ENCODE assay signal across 10 mouse cellular contexts in the genomic region with DNA sequence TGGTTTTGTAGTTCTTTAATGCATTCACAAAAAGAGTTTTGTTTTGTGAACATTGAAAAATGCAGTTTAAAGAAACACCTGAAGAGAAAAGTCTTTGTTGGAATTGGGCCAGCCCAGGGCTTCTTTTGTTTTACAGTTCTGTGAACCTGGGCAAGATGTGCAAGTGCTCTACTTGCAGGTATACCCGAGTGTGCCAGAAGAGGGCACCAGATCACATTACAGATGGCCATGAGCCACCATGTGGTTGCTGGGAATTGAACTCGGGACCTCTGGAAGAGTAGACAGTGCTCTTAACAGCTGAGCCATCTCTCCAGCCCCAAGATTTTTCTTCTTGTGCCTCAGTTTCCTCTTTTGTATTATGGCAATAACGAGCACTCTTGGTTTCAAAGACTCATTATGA. TPM values are rescaled to one million over a fixed set of nuclear protein-coding genes. Genes with fewer than 3 reads are reported as not detected.
DNase-seq lines count a peak whose midpoint lies in the region; ATAC-seq and TF ChIP-seq lines count a peak whose summit lies in the region.
"Had no signal": no experiment of that assay in that cellular context is flagged by ENCODE, and none has a peak within 500 bp of the region (broad histone marks: within the 10 kb centered on the region; RNA-seq: fewer than 3 reads in every experiment).

No protein-coding gene starts in this region.

- DNase-seq in hindbrain, postnatal 0 days (ENCODE audit: low spot score): peak; percentile 36
- peak; percentile 79 for DNase-seq in CD4-positive helper T cell, adult 2 months (ENCODE audit: low read depth, low spot score)
- DNase-seq in MEL-GATA-1-ER (ENCODE audit: extremely low read depth, low read depth): peak; percentile 22
- DNase-seq in kidney, postnatal 25 days: peak; percentile 78 to 86
- peak; percentile 38 for DNase-seq in spleen, adult 12 weeks (ENCODE audit: low spot score)
- DNase-seq in left cerebral cortex, adult 9 months (ENCODE audit: low spot score in 2 of 2): no peak
- DNase-seq in urinary bladder, postnatal 25 days (ENCODE audit: low spot score): no peak

- H3K4me3 ChIP-seq in hindbrain, postnatal 0 days (ENCODE audit: low read length): no peak overlapping the region
- H3K4me3 ChIP-seq in hindbrain, embryonic 13.5 days: no peak overlapping the region
- H3K4me3 ChIP-seq: liver, embryonic 15.5 days; stomach, embryonic 15.5 days had no signal

- 54% methylated on average over 3 of the region's 3 CpGs for WGBS in hindbrain, postnatal 0 days
- WGBS in hindbrain, embryonic 13.5 days: 58% methylated on average over 3 of the region's 3 CpGs

- H3K4me1 ChIP-seq in hindbrain, postnatal 0 days (ENCODE audit: insufficient read depth, low read length): 0 out of 2 replicates have a peak, but pooled peaks cover under 1% of the 10 kb centered on the region
- peaks cover 4% of the 10 kb centered on the region for H3K4me1 ChIP-seq in hindbrain, embryonic 13.5 days (replicated peaks)
- H3K4me1 ChIP-seq: stomach, embryonic 15.5 days had no signal

- no peak overlapping the region for H3K27ac ChIP-seq in hindbrain, postnatal 0 days
- H3K27ac ChIP-seq in hindbrain, embryonic 13.5 days: no peak overlapping the region
- H3K27ac ChIP-seq: liver, embryonic 15.5 days; stomach, embryonic 15.5 days had no signal

- no peak overlapping the region for H3K4me2 ChIP-seq in hindbrain, postnatal 0 days (ENCODE audit: low read depth, low read length)
- H3K4me2 ChIP-seq in hindbrain, embryonic 13.5 days: no peak overlapping the region
- H3K4me2 ChIP-seq: liver, embryonic 15.5 days; stomach, embryonic 15.5 days had no signal

- no peak for ATAC-seq in hindbrain, postnatal 0 days
- ATAC-seq in hindbrain, embryonic 13.5 days (ENCODE audit: low FRiP score): no peak

- TF ChIP-seq CTCF in hindbrain, postnatal 0 days (IDR thresholded peaks at IDR 0.05; ENCODE audit: low read depth): peak; percentile 54

- no peaks in the 10 kb centered on the region for H3K27me3 ChIP-seq in hindbrain, postnatal 0 days (ENCODE audit: insufficient read depth, low read length)
- no peaks in the 10 kb centered on the region for H3K27me3 ChIP-seq in hindbrain, embryonic 13.5 days
- H3K27me3 ChIP-seq: liver, embryonic 15.5 days; stomach, embryonic 15.5 days had no signal

- H3K9me3 ChIP-seq in hindbrain, postnatal 0 days (ENCODE audit: low read length): no peaks in the 10 kb centered on the region
- H3K9me3 ChIP-seq in hindbrain, embryonic 13.5 days: no peaks in the 10 kb centered on the region
- H3K9me3 ChIP-seq: liver, embryonic 15.5 days; stomach, embryonic 15.5 days had no signal

- H3K9ac ChIP-seq in hindbrain, postnatal 0 days (replicated peaks; ENCODE audit: low read length): no peak overlapping the region
- no peak overlapping the region for H3K9ac ChIP-seq in hindbrain, embryonic 13.5 days
- H3K9ac ChIP-seq: liver, embryonic 15.5 days; stomach, embryonic 15.5 days had no signal

- peaks cover 17% of the 10 kb centered on the region; the same call in 1 of the 2 replicates for H3K36me3 ChIP-seq in hindbrain, postnatal 0 days (ENCODE audit: insufficient read depth, low read length)
- peaks cover 68% of the 10 kb centered on the region for H3K36me3 ChIP-seq in hindbrain, embryonic 13.5 days

RNA-seq across cellular contexts. Expression of gene Kat8, which starts 5.9 kb away (rescaled TPM):
- 24.9 and 33.5 TPM in 2 replicates for total RNA-seq in hindbrain, postnatal 0 days (2014; rRNA removed)
- polyA plus RNA-seq in hindbrain, postnatal 0 days (2015; fragmentation: Nextera tagmentation; extraction: Ambion mirVana): 30.1 and 33.9 TPM in 2 replicates
- polyA plus RNA-seq in hindbrain, embryonic 13.5 days (2015; fragmentation: Nextera tagmentation; extraction: Ambion mirVana): 47.1 and 50.9 TPM in 2 replicates

RNA-seq across cellular contexts. Expression of gene Prss8, which starts 11.7 kb away (rescaled TPM):
- total RNA-seq in hindbrain, postnatal 0 days (2014; rRNA removed): 0.26 and 0.32 TPM in 2 replicates
- 0.35 and 0.44 TPM in 2 replicates for polyA plus RNA-seq in hindbrain, postnatal 0 days (2015; fragmentation: Nextera tagmentation; extraction: Ambion mirVana)
- polyA plus RNA-seq in hindbrain, embryonic 13.5 days (2015; fragmentation: Nextera tagmentation; extraction: Ambion mirVana): 0.26 and 0.30 TPM in 2 replicates

RNA-seq across cellular contexts. Expression of gene Bckdk, which starts 14.3 kb away (rescaled TPM):
- 44.3 and 55.0 TPM in 2 replicates for total RNA-seq in hindbrain, postnatal 0 days (2014; rRNA removed)
- 61.5 and 63.5 TPM in 2 replicates for polyA plus RNA-seq in hindbrain, postnatal 0 days (2015; fragmentation: Nextera tagmentation; extraction: Ambion mirVana)
- polyA plus RNA-seq in hindbrain, embryonic 13.5 days (2015; fragmentation: Nextera tagmentation; extraction: Ambion mirVana): 59.7 and 66.8 TPM in 2 replicates

RNA-seq across cellular contexts. Expression of gene Vkorc1, which starts 22.8 kb away (rescaled TPM):
- total RNA-seq in hindbrain, postnatal 0 days (2014; rRNA removed): 37.2 and 43.0 TPM in 2 replicates
- 72.6 and 79.8 TPM in 2 replicates for polyA plus RNA-seq in hindbrain, postnatal 0 days (2015; fragmentation: Nextera tagmentation; extraction: Ambion mirVana)
- 67.6 and 71.1 TPM in 2 replicates for polyA plus RNA-seq in hindbrain, embryonic 13.5 days (2015; fragmentation: Nextera tagmentation; extraction: Ambion mirVana)

RNA-seq across cellular contexts. Expression of gene Gm21974, which starts 22.9 kb away (rescaled TPM):
- total RNA-seq in hindbrain, postnatal 0 days (2014; rRNA removed): not detected in 2 replicates
- not detected in 2 replicates for polyA plus RNA-seq in hindbrain, postnatal 0 days (2015; fragmentation: Nextera tagmentation; extraction: Ambion mirVana)
- polyA plus RNA-seq in hindbrain, embryonic 13.5 days (2015; fragmentation: Nextera tagmentation; extraction: Ambion mirVana): 0.61 TPM in 1 of 2 replicates, not detected in the other
- polyA plus RNA-seq: liver, embryonic 15.5 days; stomach, embryonic 15.5 days had no signal

Comparison
In these comparisons a context has a peak if more than half of its experiments do, and no peak if none do; other contexts are left out.
1. DNase-seq: peak in hindbrain, postnatal 0 days (single experiment), CD4-positive helper T cell, adult 2 months (single experiment), MEL-GATA-1-ER (single experiment), kidney, postnatal 25 days (2 of 2) and spleen, adult 12 weeks (single experiment); none in left cerebral cortex, adult 9 months (0 of 2) and urinary bladder, postnatal 25 days (single experiment).